Mouse (Mus musculus) liver, postnatal 0 days (tissue): Measurements from ENCODE around the gene Fam193b.

Experiments used
- CTCF ChIP-seq: sonication (generic); IDR thresholded peaks from 2 replicates; pipeline ENCODE4 v1.5.1; 2016; ENCODE audit warnings: antibody characterized with exemption, low read depth
- EP300 ChIP-seq: IDR thresholded peaks from 2 replicates; pipeline ENCODE4 v1.6.1; 2016; ENCODE audit warnings: antibody characterized with exemption, low read depth, mild to moderate bottlenecking

- peak; percentile 96 for TF ChIP-seq CTCF
- no peak for TF ChIP-seq EP300
These were observed 54.0 kb downstream of the Fam193b start for GRCm38 (mm10) chr13:55516955-55517354.
